Mouse (Mus musculus) CD4-positive, CD25-positive, alpha-beta regulatory T cell (primary cell): ENCODE measurements around the gene Csnk2a2. TPM values are rescaled to one million over a fixed set of nuclear protein-coding genes. Genes with fewer than 3 reads are reported as not detected.

Experiments
- polyA plus RNA-seq: library from polyadenylated mRNA; unstranded; fragments of 100-300 nt; shearing (Covaris generic); gene quantifications from one replicate; pipeline ENCODE4 v1.2.1, GENCODE M21; 2017

The Csnk2a2 gene
- 38.9 TPM for polyA plus RNA-seq

DNA sequence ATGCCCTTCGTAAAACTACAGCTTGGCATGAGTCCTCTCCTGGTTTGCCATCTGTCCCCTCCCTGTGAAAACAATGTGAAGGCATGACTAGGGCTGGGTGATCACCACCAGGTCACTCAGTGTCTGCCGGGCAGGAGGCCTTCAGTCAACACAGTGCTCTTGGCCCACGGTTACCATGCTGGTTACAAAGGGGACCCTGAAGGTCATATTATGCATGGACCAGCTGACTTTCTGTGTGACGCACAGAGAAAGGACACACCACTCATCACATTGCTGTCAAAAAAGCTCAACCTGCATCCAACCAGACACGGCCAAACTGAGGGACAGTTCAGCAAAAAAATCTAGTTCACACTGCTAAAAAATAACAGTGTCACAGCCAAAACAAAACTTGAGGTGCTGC, at the start of gene Csnk2a2:
Gene Csnk2a2 (minus strand): TSS at position 34 of the 400 bp plus-strand sequence.

DNA sequence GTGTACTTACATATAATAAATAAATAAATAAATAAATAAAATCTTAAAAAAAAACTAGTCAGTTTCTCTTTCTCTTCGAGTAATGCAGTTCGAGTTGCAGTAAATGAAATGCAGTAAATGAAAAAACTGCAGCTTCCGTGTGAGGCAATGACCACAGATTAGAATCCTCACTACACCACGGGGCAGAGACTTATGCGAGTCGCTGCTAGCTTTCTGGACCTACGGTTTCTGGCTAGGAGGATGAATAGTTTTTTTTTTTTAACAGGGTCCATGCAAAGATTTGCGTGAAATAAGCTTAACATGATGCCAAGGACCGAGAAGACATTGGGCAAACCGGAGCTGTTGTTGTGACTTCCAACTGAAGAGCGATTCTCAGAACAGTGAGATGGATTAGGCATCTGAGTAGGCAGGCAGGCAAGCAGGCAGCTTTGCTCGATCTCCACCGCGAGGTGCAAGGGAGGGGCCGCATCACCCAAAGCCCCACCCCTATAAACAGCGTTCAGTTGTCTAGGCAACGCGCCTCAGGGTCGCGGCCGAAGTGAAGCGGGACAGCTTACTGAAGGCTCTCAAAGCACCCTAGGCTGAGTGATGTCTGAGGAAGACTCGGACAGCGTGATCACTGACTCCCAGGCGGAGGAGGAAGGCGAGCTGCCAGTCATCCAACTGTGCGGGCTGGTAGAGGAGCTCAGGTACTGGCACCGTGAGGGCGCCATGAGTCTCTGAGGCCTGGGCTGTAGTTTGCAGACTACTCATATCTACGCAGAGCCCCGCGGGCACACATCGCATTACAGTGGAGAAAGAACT, 43.9 kb upstream of the Csnk2a2 start, which contains the start of gene Ccdc113:
Gene Ccdc113 (plus strand): TSS at position 502 of the 804 bp plus-strand sequence.

DNA sequence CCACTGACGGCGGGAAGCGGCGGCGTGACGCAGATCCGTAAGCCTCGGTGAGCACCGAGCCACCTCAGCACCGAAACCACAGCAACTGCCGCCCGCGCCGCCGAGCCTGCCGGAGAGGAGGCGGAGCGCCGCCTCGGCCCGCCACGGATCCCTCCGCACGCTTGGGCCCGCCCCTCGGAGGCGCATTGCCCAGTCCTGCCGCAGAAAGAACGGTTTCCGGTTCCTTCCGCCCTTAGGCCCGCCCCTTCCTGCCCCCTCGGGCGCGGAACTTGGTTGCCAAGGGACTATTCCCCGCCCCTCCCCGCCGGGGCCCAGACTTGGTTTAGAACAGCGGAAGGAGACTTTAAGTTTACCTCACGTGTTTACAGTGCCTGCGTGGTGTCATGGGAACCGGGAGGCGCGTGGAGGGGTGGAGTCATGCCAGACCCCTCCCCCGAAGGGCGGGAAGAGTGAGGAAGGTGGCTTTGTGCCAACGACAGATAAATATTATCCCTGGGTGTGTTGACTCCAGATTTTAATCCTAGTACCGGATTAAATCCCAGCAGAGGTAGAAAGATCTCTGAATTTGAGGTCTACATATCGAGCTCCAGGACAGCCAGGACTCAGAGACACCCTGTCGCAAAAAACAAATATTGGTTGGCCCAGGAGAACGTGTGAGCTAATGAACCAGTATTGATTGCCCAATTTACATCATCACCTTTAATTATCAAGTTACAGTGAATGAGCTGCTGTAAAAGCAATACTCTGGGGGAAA, 55.0 kb downstream of the Csnk2a2 start, which contains the start of gene Cfap20:
Gene Cfap20 (minus strand): TSS at position 184 of the 754 bp plus-strand sequence.

Other genes with a start within 250 kb of the Csnk2a2 start
- gene Cngb1, start 183.5 kb downstream of the Csnk2a2 start, polyA plus RNA-seq = 0.30 TPM
- not detected for gene Tepp, start 179.5 kb downstream of the Csnk2a2 start, polyA plus RNA-seq
- gene Zfp319, start 158.1 kb downstream of the Csnk2a2 start, polyA plus RNA-seq = 11.1 TPM
- gene Usb1, start 157.8 kb downstream of the Csnk2a2 start, polyA plus RNA-seq = 59.6 TPM
- 2.7 TPM for gene Mmp15, start 137.8 kb downstream of the Csnk2a2 start, polyA plus RNA-seq
- 43.9 TPM for gene Cfap20, start 55.2 kb downstream of the Csnk2a2 start, polyA plus RNA-seq
- gene Ccdc113, start 44.0 kb upstream of the Csnk2a2 start, polyA plus RNA-seq = not detected
- not detected for gene Prss54, start 86.3 kb upstream of the Csnk2a2 start, polyA plus RNA-seq
- 11.1 TPM for gene Gins3, start 143.4 kb upstream of the Csnk2a2 start, polyA plus RNA-seq
- gene Ndrg4, start 186.9 kb upstream of the Csnk2a2 start, polyA plus RNA-seq = 1.3 TPM
- 76.5 TPM for gene Setd6, start 225.8 kb upstream of the Csnk2a2 start, polyA plus RNA-seq